Mouse (Mus musculus) limb, embryonic 13.5 days (tissue): ENCODE results near the gene Pibf1. TPM values are rescaled to one million over a fixed set of nuclear protein-coding genes. Genes with fewer than 3 reads are reported as not detected.

ENCODE experiments used
- ATAC-seq: fragments of 200-750 bp; cut with Nextera tagmentation; 2 replicates; pipeline ENCODE4 v1.8.0; 2017; ENCODE audit warnings: low read depth, moderate number of reproducible peaks, moderate TSS enrichment; ENCODE audit not compliant: low FRiP score
- H3K27ac ChIP-seq: fragments of 300-500 bp; sonication (generic); 2 replicates; pipeline ENCODE4 v1.5.1; 2015; ENCODE audit warnings: inconsistent platforms, mild to moderate bottlenecking, moderate library complexity
- H3K27me3 ChIP-seq: fragments of 300-500 bp; sonication (generic); 2 replicates; pipeline ENCODE4 v1.6.1; 2015; ENCODE audit warnings: mild to moderate bottlenecking, inconsistent platforms
- H3K36me3 ChIP-seq: fragments of 300-500 bp; sonication (generic); 2 replicates; pipeline ENCODE4 v1.6.1; 2015; ENCODE audit warnings: inconsistent platforms, mild to moderate bottlenecking, moderate library complexity
- H3K4me1 ChIP-seq: fragments of 300-500 bp; sonication (generic); 2 replicates; pipeline ENCODE4 v1.6.1; 2015; ENCODE audit warnings: inconsistent platforms
- H3K4me2 ChIP-seq: fragments of 300-500 bp; sonication (generic); replicated peaks from 2 replicates; pipeline ENCODE4 v1.6.1; 2015; ENCODE audit warnings: inconsistent platforms, mild to moderate bottlenecking, moderate library complexity
- H3K4me3 ChIP-seq: fragments of 300-500 bp; sonication (generic); 2 replicates; pipeline ENCODE4 v1.5.1; 2015; ENCODE audit warnings: moderate library complexity, mild to moderate bottlenecking, inconsistent platforms
- H3K9ac ChIP-seq: fragments of 300-500 bp; sonication (generic); 2 replicates; pipeline ENCODE4 v1.6.1; 2015; ENCODE audit warnings: mild to moderate bottlenecking, inconsistent platforms
- H3K9me3 ChIP-seq: fragments of 300-500 bp; sonication (generic); 2 replicates; pipeline ENCODE4 v1.6.1; 2016; ENCODE audit warnings: inconsistent platforms
- WGBS: fragments of 180-500 bp; shearing (Covaris S2); methylation state at CpG from one replicate; pipeline ENCODE4 v1.1.7; 2015; 5-methylcytosine and 5-hydroxymethylcytosine counted together
- polyA plus RNA-seq: library from polyadenylated mRNA; unstranded; fragments of >200 nt; fragmentation: Nextera tagmentation; extraction: Ambion mirVana; gene quantifications from 2 replicates; pipeline ENCODE4 v1.2.1, GENCODE M21; 2015

Pibf1 gene
- polyA plus RNA-seq, 1 experiment from 2014 or later: 21.8 TPM

- WGBS: 85% methylated on average over 11 of the region's 11 CpGs
- no peaks in the 10 kb centered on the region for H3K9me3 ChIP-seq
- H3K4me3 ChIP-seq: no peak overlapping the region
- no peak overlapping the region for H3K27ac ChIP-seq
- no peaks in the 10 kb centered on the region for H3K4me1 ChIP-seq
- peaks cover 7% of the 10 kb centered on the region for H3K36me3 ChIP-seq
- no peak overlapping the region for H3K9ac ChIP-seq
- H3K4me2 ChIP-seq: no peak overlapping the region
- H3K27me3 ChIP-seq: no peaks in the 10 kb centered on the region
- no peak for ATAC-seq
These were observed 130.0 kb downstream of the Pibf1 start for GRCm38 (mm10) chr14:99229071-99229780.

- Histone ChIP-seq H3K9me3 (no peaks in the 10 kb centered on the region), H3K9ac (no peak overlapping the region), H3K4me1 (no peaks in the 10 kb centered on the region), H3K27me3 (no peaks in the 10 kb centered on the region), H3K4me3 (no peak overlapping the region), H3K36me3 (peaks cover 17% of the 10 kb centered on the region), H3K4me2 (no peak overlapping the region), H3K27ac (no peak overlapping the region)
- ATAC-seq: no peak
- 92% methylated on average over 3 of the region's 3 CpGs for WGBS
These were observed 133.8 kb downstream of the Pibf1 start for GRCm38 (mm10) chr14:99233056-99233455.

DNA sequence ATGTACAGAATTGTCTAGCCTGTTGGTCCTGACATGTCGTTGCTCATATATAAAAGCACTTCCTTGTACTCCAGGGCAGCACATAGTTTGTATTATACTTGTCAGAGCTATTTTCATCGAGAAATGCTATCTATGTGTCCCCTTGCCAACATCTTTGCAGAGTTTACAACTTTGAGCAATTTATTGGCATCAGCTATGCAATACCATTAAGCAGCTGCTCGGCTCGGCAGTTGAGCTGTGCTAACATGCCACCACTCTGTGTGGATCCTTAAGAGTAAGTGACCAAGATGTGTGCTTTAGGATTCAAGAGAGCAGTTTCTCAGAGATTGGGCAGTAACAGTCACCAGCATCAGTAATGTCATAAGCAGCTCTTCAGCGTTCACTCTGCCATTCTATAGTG is 137.9 kb downstream of the Pibf1 start:
- Histone ChIP-seq H3K4me3 (no peak overlapping the region), H3K27me3 (no peaks in the 10 kb centered on the region), H3K4me1 (no peaks in the 10 kb centered on the region), H3K9ac (no peak overlapping the region), H3K4me2 (no peak overlapping the region), H3K36me3 (peaks cover 19% of the 10 kb centered on the region), H3K9me3 (no peaks in the 10 kb centered on the region), H3K27ac (no peak overlapping the region)
- ATAC-seq: no peak
- 70% methylated on average over 5 of the region's 5 CpGs for WGBS

- H3K4me2 ChIP-seq: no peak overlapping the region
- no peaks in the 10 kb centered on the region for H3K4me1 ChIP-seq
- no peak overlapping the region for H3K27ac ChIP-seq
- H3K36me3 ChIP-seq: peaks cover 29% of the 10 kb centered on the region
- 85% methylated on average over 11 of the region's 11 CpGs for WGBS
- no peaks in the 10 kb centered on the region for H3K9me3 ChIP-seq
- H3K4me3 ChIP-seq: no peak overlapping the region
- no peak for ATAC-seq
- no peaks in the 10 kb centered on the region for H3K27me3 ChIP-seq
- H3K9ac ChIP-seq: no peak overlapping the region
These were observed 141.3 kb downstream of the Pibf1 start for GRCm38 (mm10) chr14:99240563-99240962.

- no peak for ATAC-seq
- no peaks in the 10 kb centered on the region for H3K27me3 ChIP-seq
- no peak overlapping the region for H3K4me3 ChIP-seq
- H3K4me1 ChIP-seq: no peaks in the 10 kb centered on the region
- no peak overlapping the region for H3K4me2 ChIP-seq
- no peak overlapping the region for H3K27ac ChIP-seq
- H3K36me3 ChIP-seq: peaks cover 21% of the 10 kb centered on the region
- no peaks in the 10 kb centered on the region for H3K9me3 ChIP-seq
- 71% methylated on average over 3 of the region's 3 CpGs for WGBS
- H3K9ac ChIP-seq: no peak overlapping the region
These were observed 145.3 kb downstream of the Pibf1 start for GRCm38 (mm10) chr14:99244508-99244907.

GRCm38 (mm10) chr14:99262026-99262425 is 162.8 kb downstream of the Pibf1 start:
- no peak for ATAC-seq
- no peaks in the 10 kb centered on the region for H3K4me1 ChIP-seq
- 91% methylated on average over 12 of the region's 12 CpGs for WGBS
- no peaks in the 10 kb centered on the region for H3K9me3 ChIP-seq
- H3K4me3 ChIP-seq: no peak overlapping the region
- H3K27ac ChIP-seq: no peak overlapping the region
- H3K36me3 ChIP-seq: peaks cover 7% of the 10 kb centered on the region; the same call in 1 of the 2 replicates
- no peak overlapping the region for H3K9ac ChIP-seq
- no peaks in the 10 kb centered on the region for H3K27me3 ChIP-seq
- H3K4me2 ChIP-seq: no peak overlapping the region

GRCm38 (mm10) chr14:99263816-99264215 is 164.6 kb downstream of the Pibf1 start:
- no peaks in the 10 kb centered on the region for H3K27me3 ChIP-seq
- H3K9ac ChIP-seq: no peak overlapping the region
- no peak for ATAC-seq
- 94% methylated on average over 6 of the region's 6 CpGs for WGBS
- no peak overlapping the region for H3K4me2 ChIP-seq
- no peak overlapping the region for H3K27ac ChIP-seq
- H3K9me3 ChIP-seq: no peaks in the 10 kb centered on the region
- H3K4me3 ChIP-seq: no peak overlapping the region
- no peaks in the 10 kb centered on the region for H3K4me1 ChIP-seq
- no peaks in the 10 kb centered on the region for H3K36me3 ChIP-seq

GRCm38 (mm10) chr14:99265791-99266190 is 166.6 kb downstream of the Pibf1 start:
- Histone ChIP-seq H3K27ac (no peak overlapping the region), H3K27me3 (no peaks in the 10 kb centered on the region), H3K4me1 (no peaks in the 10 kb centered on the region), H3K9me3 (no peaks in the 10 kb centered on the region), H3K4me3 (no peak overlapping the region), H3K4me2 (no peak overlapping the region), H3K9ac (no peak overlapping the region), H3K36me3 (no peaks in the 10 kb centered on the region)
- 87% methylated on average over 14 of the region's 14 CpGs for WGBS
- ATAC-seq: no peak

GRCm38 (mm10) chr14:99266749-99267148 is 167.5 kb downstream of the Pibf1 start:
- Histone ChIP-seq H3K36me3 (no peaks in the 10 kb centered on the region), H3K27me3 (no peaks in the 10 kb centered on the region), H3K27ac (no peak overlapping the region), H3K4me2 (no peak overlapping the region), H3K9me3 (no peaks in the 10 kb centered on the region), H3K4me1 (no peaks in the 10 kb centered on the region), H3K4me3 (no peak overlapping the region), H3K9ac (no peak overlapping the region)
- 74% methylated on average over 5 of the region's 5 CpGs for WGBS
- ATAC-seq: no peak

- H3K4me1 ChIP-seq: no peaks in the 10 kb centered on the region
- H3K4me2 ChIP-seq: no peak overlapping the region
- H3K27me3 ChIP-seq: peaks cover 4% of the 10 kb centered on the region; the same call in 1 of the 2 replicates
- WGBS: 78% methylated on average over 2 of the region's 2 CpGs
- no peak for ATAC-seq
- H3K9ac ChIP-seq: no peak overlapping the region
- H3K36me3 ChIP-seq: no peaks in the 10 kb centered on the region
- H3K4me3 ChIP-seq: no peak overlapping the region
- no peak overlapping the region for H3K27ac ChIP-seq
- H3K9me3 ChIP-seq: no peaks in the 10 kb centered on the region
These were observed 174.8 kb downstream of the Pibf1 start for GRCm38 (mm10) chr14:99274056-99274455.

- no peak for ATAC-seq
- no peaks in the 10 kb centered on the region for H3K4me1 ChIP-seq
- no peaks in the 10 kb centered on the region for H3K9me3 ChIP-seq
- no peaks in the 10 kb centered on the region for H3K36me3 ChIP-seq
- H3K4me3 ChIP-seq: no peak overlapping the region
- peaks cover 8% of the 10 kb centered on the region; the same call in 1 of the 2 replicates for H3K27me3 ChIP-seq
- no peak overlapping the region for H3K9ac ChIP-seq
- no peak overlapping the region for H3K4me2 ChIP-seq
- no peak overlapping the region for H3K27ac ChIP-seq
- WGBS: 13% methylated on average over 4 of the region's 4 CpGs
These were observed 176.6 kb downstream of the Pibf1 start for GRCm38 (mm10) chr14:99275827-99276226.

- H3K4me2 ChIP-seq: no peak overlapping the region
- no peaks in the 10 kb centered on the region for H3K9me3 ChIP-seq
- no peak overlapping the region for H3K9ac ChIP-seq
- no peak for ATAC-seq
- H3K4me3 ChIP-seq: no peak overlapping the region
- no peaks in the 10 kb centered on the region for H3K36me3 ChIP-seq
- H3K27me3 ChIP-seq: peaks cover 8% of the 10 kb centered on the region; the same call in 1 of the 2 replicates
- no peaks in the 10 kb centered on the region for H3K4me1 ChIP-seq
- H3K27ac ChIP-seq: no peak overlapping the region
- WGBS: 34% methylated on average over 9 of the region's 9 CpGs
These were observed 179.1 kb downstream of the Pibf1 start for GRCm38 (mm10) chr14:99278312-99278711.
